Mouse (Mus musculus) neural tube, embryonic 13.5 days (tissue): Measurements from ENCODE around the gene Gm43302. TPM values are rescaled to one million over a fixed set of nuclear protein-coding genes. Genes with fewer than 3 reads are reported as not detected.

ENCODE experiments used
- ATAC-seq: fragments of 200-750 bp; cut with Nextera tagmentation; 2 replicates; pipeline ENCODE4 v1.8.0; 2017; ENCODE audit warnings: low read depth, mild to moderate bottlenecking, moderate TSS enrichment, moderate library complexity
- H3K27ac ChIP-seq: fragments of 300-500 bp; sonication (generic); replicated peaks from 2 replicates; pipeline ENCODE4 v1.5.1; 2015; ENCODE audit warnings: moderate library complexity, mild to moderate bottlenecking, inconsistent platforms
- H3K27me3 ChIP-seq: fragments of 300-500 bp; sonication (generic); 2 replicates; pipeline ENCODE4 v1.6.1; 2015; ENCODE audit warnings: mild to moderate bottlenecking, inconsistent platforms
- H3K36me3 ChIP-seq: fragments of 300-500 bp; sonication (generic); 2 replicates; pipeline ENCODE4 v1.6.1; 2015; ENCODE audit warnings: mild to moderate bottlenecking, inconsistent platforms
- H3K4me1 ChIP-seq: fragments of 300-500 bp; sonication (generic); replicated peaks from 2 replicates; pipeline ENCODE4 v1.6.1; 2015; ENCODE audit warnings: inconsistent platforms
- H3K4me2 ChIP-seq: fragments of 300-500 bp; sonication (generic); 2 replicates; pipeline ENCODE4 v1.6.1; 2015; ENCODE audit warnings: inconsistent platforms, mild to moderate bottlenecking, moderate library complexity
- H3K4me3 ChIP-seq: fragments of 300-500 bp; sonication (generic); 2 replicates; pipeline ENCODE4 v1.5.1; 2015; ENCODE audit warnings: mild to moderate bottlenecking, inconsistent platforms
- H3K9ac ChIP-seq: fragments of 300-500 bp; sonication (generic); 2 replicates; pipeline ENCODE4 v1.6.1; 2015; ENCODE audit warnings: moderate library complexity, mild to moderate bottlenecking, inconsistent platforms
- H3K9me3 ChIP-seq: fragments of 300-500 bp; sonication (generic); 2 replicates; pipeline ENCODE4 v1.6.1; 2016; ENCODE audit warnings: inconsistent platforms
- polyA plus RNA-seq: library from polyadenylated mRNA; unstranded; fragments of >200 nt; fragmentation: Nextera tagmentation; extraction: Ambion mirVana; gene quantifications from 2 replicates; pipeline ENCODE4 v1.2.1, GENCODE M21; 2015

The Gm43302 gene
- polyA plus RNA-seq, 1 experiment from 2014 or later: not detected

- no peaks in the 10 kb centered on the region for H3K27me3 ChIP-seq
- no peak overlapping the region for H3K4me3 ChIP-seq
- H3K4me1 ChIP-seq: no peaks in the 10 kb centered on the region
- H3K9me3 ChIP-seq: no peaks in the 10 kb centered on the region
- no peak overlapping the region for H3K4me2 ChIP-seq
- H3K27ac ChIP-seq: no peak overlapping the region
- no peak overlapping the region for H3K9ac ChIP-seq
- no peaks in the 10 kb centered on the region for H3K36me3 ChIP-seq
- no peak for ATAC-seq
These were observed 112.0 kb downstream of the Gm43302 start for GRCm38 (mm10) chr5:105181446-105181845.

Other genes starting within 250 kb of the Gm43302 start
- 1.5 and 2.0 TPM in 2 replicates for gene Gbp9, start 154.2 kb downstream of the Gm43302 start, polyA plus RNA-seq
- 0.54 and 1.2 TPM in 2 replicates for gene Gbp8, start 154.2 kb downstream of the Gm43302 start, polyA plus RNA-seq
- gene Gbp4, start 154.1 kb downstream of the Gm43302 start, polyA plus RNA-seq: 2.0 and 2.1 TPM in 2 replicates
- gene Gbp10, start 54.2 kb downstream of the Gm43302 start, polyA plus RNA-seq: 1.1 and 1.7 TPM in 2 replicates
- gene Gbp6, start within 50 bp of the Gm43302 start, polyA plus RNA-seq: 4.6 and 5.0 TPM in 2 replicates
- 13.3 and 13.5 TPM in 2 replicates for gene Lrrc8b, start 122.1 kb upstream of the Gm43302 start, polyA plus RNA-seq
- gene Lrrc8c, start 225.7 kb upstream of the Gm43302 start, polyA plus RNA-seq: 10.3 and 15.1 TPM in 2 replicates